Mouse (Mus musculus) splenic B cell, adult 2 months (primary cell): ENCODE data around the gene Slc2a2.
"Not testable (repeated sequence)": the region's sequence is repeated elsewhere in the genome, so short reads cannot be mapped to it uniquely, and the experiment has no call there.

Source experiments
- DNase-seq: peaks from one replicate; pipeline ENCODE4 v3.0.0-alpha.2; 2011; ENCODE audit warnings: low read depth, low spot score
- H3K27me3 ChIP-seq: 2 replicates; pipeline ENCODE4 v1.6.1; 2012; ENCODE audit warnings: mild to moderate bottlenecking, low read length, moderate library complexity, mixed read lengths; ENCODE audit not compliant: control insufficient read depth, poor library complexity, insufficient read depth, severe bottlenecking
- H3K36me3 ChIP-seq: 2 replicates; pipeline ENCODE4 v1.6.1; 2012; ENCODE audit warnings: mild to moderate bottlenecking, low read length, moderate library complexity, mixed read lengths; ENCODE audit not compliant: control insufficient read depth, poor library complexity, insufficient read depth, severe bottlenecking

Gene Slc2a2

DNA sequence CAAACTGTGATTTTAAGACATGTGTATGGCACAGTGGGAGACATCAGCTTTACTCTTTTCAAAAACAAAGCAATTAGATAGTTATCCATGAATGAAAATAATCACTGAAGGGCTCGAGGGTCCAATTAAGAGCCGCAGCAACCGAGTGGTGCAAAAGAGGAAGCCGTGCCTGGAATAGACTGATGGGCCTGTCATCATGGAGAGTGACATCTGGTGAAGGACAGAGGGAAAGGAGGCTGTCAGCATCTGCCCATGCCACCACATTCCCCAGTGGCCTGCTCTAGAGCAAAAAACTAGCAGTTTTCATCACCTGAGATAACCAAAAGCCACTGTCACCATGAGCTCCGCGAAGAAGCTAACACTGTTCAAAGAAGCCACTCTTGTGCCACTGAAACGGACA lies 57.8 kb downstream of the Slc2a2 start:
- Histone ChIP-seq H3K27me3 (no peaks in the 10 kb centered on the region), H3K36me3 (no peaks in the 10 kb centered on the region)
- no peak for DNase-seq

DNA sequence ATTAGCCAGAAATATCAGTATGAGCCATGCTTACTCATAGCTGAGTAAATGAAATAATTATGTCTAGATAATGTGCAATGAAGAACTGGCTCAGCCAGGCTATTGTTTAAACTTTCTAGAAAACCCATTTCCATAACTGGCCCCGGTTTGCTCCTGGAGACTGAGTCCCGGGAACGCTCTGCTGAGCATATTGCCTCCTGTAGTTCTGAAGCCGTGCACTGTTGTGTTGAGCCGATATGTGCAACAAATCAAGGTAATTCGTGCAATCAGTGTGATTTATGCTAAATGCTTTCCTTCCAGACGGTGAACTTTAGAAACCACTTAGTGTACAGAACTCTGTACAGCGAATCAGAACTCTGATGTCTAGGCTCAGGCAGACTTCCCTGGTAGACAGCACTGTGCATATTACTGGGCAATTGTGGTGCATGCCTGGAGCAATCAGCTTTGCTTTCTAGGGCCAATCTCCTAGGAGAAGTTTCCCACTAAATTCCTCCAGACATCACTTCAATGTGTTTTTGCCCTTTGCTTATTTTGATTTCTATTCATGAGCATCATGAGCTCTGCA lies 63.6 kb downstream of the Slc2a2 start:
- DNase-seq = no peak
- Histone ChIP-seq H3K27me3 (no peaks in the 10 kb centered on the region), H3K36me3 (no peaks in the 10 kb centered on the region)

DNA sequence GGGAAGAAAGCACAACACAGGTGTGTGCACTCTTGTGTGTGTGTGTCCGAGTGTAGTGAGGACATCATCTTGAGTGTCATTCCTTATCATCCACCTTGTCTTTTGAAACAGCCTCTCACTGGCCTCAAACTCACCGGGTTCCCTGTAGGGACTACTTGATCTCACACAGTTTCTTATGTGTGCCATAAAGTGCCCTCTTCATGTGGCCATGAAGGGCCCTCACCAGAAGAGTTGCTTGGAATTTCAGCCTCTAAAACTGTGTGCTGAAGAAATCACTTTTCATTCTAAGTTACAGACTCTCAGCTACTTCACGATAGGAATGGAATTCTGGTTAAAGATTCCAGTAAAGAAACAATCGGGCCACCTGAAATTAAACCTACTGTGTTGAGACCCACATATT lies 69.2 kb downstream of the Slc2a2 start:
- DNase-seq = no peak
- Histone ChIP-seq H3K36me3 (no peaks in the 10 kb centered on the region), H3K27me3 (no peaks in the 10 kb centered on the region)

DNA sequence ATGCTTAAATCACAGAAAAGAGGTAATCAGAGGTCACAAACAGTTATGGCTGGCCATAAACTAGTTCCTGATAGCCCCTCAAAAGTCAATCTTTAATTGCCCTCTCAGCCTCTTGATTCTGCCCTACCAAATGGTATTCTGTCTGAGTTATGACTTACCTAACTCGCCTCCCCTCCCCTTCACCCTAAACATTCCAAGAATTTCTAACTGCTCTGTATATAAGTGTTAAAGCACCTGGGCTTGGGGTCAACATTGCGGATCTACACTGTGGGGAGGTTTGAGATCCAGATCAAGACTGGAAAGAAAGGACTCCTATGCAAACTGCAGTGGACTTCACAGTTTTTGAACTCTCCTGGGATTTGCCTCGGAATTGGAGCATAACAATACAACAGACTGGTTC lies 70.5 kb downstream of the Slc2a2 start:
- no peaks in the 10 kb centered on the region for H3K36me3 ChIP-seq
- no peak for DNase-seq
- no peaks in the 10 kb centered on the region for H3K27me3 ChIP-seq

DNA sequence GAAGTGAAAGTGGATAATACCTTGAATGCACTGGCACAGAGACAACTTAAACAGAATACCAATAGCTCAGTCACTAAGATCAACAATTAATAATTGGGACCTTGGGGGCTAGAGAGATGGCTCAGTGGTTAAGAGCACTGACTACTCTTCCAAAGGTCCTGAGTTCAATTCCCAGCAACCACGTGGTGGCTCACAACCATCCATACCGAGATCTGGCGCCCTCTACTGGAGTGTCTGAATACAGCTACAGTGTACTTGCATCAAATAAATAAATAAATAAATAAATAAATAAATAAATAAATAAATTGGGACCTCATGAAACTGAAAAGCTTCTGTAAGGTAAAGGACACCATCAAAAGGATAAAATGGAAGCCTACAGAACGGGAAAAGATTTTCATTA lies 75.2 kb downstream of the Slc2a2 start:
- not testable (repeated sequence) for H3K36me3 ChIP-seq
- peak; percentile 16 for DNase-seq

DNA sequence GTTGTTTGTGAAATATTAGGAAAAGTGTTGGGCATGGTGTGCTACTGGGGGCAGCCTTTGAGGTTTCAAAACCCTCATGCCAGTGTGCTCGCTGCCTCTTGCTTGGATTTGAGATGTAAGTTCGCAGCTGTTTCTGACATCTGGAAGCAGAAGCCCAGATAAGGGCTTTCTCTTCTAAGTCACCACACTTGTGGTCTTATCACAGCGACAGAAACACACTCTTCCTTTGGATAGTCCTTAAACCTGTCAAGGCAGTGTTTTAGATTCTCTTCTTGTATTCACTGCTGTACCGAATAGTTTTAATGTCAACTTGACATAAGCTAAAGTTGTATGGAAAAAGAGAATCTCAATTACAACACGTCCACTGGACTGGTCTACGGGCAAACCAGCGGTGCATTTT lies 77.7 kb downstream of the Slc2a2 start:
- H3K36me3 ChIP-seq = no peaks in the 10 kb centered on the region
- H3K27me3 ChIP-seq = no peaks in the 10 kb centered on the region
- no peak for DNase-seq

More for the DNA sequence above, 75.2 kb downstream of the Slc2a2 start:
- not testable (repeated sequence) for H3K27me3 ChIP-seq

DNA sequence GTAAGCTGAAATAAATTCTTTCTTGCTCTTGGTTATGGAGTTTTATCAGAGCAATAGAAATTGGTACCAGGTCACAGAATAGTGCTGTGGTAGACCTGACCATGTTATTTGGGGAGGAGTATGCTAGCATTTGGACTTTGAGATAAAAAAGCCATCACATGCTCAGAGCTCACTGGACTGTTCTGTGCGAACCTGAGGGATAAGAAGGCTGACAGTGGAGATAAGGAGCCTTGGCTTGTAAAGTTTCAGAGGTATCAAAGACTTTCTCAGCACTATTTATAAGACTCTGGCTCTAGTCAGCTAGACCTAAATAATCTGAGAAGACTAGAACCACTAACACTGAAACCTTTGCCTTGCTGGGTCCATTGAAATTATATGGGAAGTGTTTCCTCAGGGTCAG lies 78.3 kb downstream of the Slc2a2 start:
- Histone ChIP-seq H3K27me3 (no peaks in the 10 kb centered on the region), H3K36me3 (no peaks in the 10 kb centered on the region)
- no peak for DNase-seq

DNA sequence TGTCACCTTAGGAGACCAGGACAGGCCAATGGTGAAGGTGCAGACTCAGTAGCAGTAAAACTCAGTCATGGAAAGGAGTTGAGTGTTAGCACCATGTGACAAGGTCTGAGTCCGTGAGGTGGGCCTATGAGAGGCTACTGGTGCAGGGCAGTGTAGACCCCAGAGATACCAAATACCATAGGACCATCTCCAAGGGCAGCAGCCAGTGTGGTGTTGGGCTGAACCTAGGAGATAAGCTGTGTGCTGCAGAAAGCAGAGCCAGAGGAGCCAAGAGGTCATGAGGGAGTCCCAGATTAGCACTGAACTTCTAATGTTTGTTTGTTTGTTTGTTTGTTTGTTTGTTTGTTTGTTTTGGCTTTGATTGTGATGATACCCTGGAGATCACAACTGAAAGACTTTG lies 78.8 kb downstream of the Slc2a2 start:
- no peaks in the 10 kb centered on the region; the same call in 1 of the 2 replicates for H3K27me3 ChIP-seq
- DNase-seq = no peak
- H3K36me3 ChIP-seq = no peaks in the 10 kb centered on the region

DNA sequence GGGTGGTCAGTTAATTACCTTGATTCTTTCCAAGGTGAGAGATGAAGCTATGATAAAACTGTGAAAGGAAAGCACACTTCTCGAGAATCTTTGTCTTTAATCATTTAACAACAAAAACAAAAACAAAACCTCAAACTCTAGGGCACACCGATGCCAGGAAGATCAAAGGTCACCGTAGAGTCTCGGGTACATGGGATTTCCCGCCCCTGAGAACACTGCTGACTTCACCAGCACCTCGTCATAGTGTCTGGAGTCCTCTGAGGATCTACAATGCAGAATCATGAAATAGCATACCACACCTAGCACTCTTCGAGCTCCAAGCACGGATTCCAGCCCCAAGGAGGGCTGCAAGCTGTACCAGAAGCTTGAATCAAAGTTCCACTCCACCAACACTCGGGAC lies 82.8 kb downstream of the Slc2a2 start:
- H3K36me3 ChIP-seq = no peaks in the 10 kb centered on the region
- H3K27me3 ChIP-seq = no peaks in the 10 kb centered on the region; the same call in 1 of the 2 replicates
- DNase-seq = no peak
